Mouse (Mus musculus): ENCODE data around the gene Gstt3. TPM values are rescaled to one million over a fixed set of nuclear protein-coding genes. Genes with fewer than 3 reads are reported as not detected.
A peak's percentile ranks its signal among the peaks of the same experiment; 100 is the strongest.
"Not testable (repeated sequence)": the region's sequence is repeated elsewhere in the genome, so short reads cannot be mapped to it uniquely, and the experiment has no call there.

Gene Gstt3
- total RNA-seq, 2 experiments from 2014 or later = 1.5 to 1.7 TPM

GRCm38 (mm10) chr10:75788277-75788676, 7.1 kb upstream of the Gstt3 start:
- intact Hi-C loops (cut with DNase I) = no loop called here
- DNase-seq (ENCODE audit: low spot score in 2 of 2) = peak in 1 of 2 experiments; percentile 30

DNA sequence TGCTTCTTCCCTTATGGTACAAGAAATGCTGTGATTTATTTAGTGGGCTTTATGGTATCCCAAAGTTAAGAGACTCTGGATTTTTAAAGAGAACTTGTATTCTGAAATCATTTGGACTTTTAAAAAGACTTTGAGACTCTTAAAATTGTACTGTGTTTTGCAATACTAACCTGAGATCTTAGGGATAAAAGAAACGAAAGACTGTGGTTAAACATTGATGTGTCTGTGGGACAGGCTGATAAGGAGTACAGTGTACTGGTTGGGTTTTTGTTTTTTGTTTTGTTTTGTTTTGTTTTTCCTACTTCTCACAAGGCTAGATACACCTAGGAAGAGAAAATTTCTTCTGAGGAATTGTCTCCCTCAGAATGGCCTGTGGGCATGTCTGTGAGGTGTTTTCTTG, 4.2 kb upstream of the Gstt3 start:
- no peak for DNase-seq (ENCODE audit: low spot score in 2 of 2)
- intact Hi-C loops (cut with DNase I) = no loop called here

GRCm38 (mm10) chr10:75779206-75780174, 1.7 kb downstream of the Gstt3 start:
- no peak for DNase-seq (ENCODE audit: low spot score in 2 of 2)
- intact Hi-C loops (cut with DNase I) = no loop called here

- DNase-seq (ENCODE audit: low spot score in 2 of 2) = no peak
- intact Hi-C loops (cut with DNase I) = no loop called here
These were observed 3.3 kb downstream of the Gstt3 start for GRCm38 (mm10) chr10:75777885-75778284.

- no peak for DNase-seq (ENCODE audit: low spot score in 2 of 2)
- intact Hi-C loops (cut with DNase I) = no loop called here
These were observed 4.7 kb downstream of the Gstt3 start for GRCm38 (mm10) chr10:75776562-75776961.

- no peak for DNase-seq (ENCODE audit: low spot score in 2 of 2)
- intact Hi-C loops (cut with DNase I) = loop anchor here (5.0 kb wide), 1 partner anchor 63 kb away; the partner anchor contains the start of gene Gstt2
These were observed 6.6 kb downstream of the Gstt3 start for GRCm38 (mm10) chr10:75774587-75774986.

DNA sequence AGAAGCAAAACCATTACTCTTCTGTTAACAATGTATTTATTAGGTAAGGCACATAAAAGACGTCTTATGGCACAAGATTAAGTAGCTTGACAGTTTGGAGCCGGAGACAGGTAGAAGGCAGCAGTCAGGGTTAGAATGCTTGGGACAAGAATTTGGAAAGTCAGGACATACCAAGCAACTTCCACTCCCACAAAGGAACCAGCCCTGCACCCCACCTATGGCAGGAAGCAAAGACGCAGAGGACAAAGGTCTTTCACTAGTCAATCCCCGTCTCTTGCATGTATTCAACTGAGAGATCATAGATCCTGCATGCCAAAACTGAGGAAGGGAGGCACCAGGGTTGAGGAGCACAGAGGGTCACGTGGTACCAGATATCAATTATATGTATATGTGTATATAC, 7.1 kb downstream of the Gstt3 start:
- intact Hi-C loops (cut with DNase I) = loop anchor here (5.0 kb wide), 1 partner anchor 63 kb away; the partner anchor contains the start of gene Gstt2
- no peak for DNase-seq (ENCODE audit: low spot score in 2 of 2)

DNA sequence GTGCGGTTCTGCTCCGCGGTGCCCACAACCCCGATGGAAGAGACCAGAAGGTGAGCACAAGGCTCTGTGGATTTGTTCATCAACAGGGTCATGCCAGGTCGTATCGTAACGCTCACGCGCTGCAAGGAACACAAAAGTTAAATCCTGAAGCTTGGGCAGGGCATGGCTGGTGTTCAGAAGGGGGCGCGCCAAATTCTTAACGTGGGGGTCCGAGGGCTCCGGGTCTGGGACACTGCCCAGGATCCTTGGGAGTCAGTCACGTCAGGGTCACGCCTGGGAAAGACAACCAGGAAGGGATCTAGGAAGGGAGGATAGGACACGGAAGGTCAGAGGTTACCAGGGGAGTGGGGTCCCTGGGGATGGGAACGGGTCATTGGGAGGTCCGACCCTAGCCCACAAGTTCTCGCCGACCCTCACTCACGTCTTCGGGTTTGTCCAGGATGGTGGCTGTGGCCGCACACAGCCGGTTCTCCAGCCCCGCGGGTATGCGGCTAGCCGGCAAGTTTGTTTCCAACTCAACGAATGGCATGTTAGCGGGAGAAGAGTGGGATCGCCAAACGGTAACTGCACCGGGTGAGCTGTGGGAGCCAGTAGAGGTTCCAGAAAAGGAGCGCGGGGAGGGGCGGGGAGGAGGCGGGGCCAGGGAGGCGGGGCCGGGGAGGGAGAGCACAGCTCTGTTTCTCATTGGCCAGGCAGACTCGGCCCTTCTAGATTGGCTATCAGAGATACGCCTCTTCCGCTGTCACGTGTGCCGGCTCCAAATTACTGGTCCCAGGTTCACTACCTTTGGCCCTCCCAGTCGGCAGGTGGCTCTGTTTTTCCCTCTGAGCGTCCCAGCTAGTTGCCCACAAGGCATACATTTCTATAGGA, 8.2 kb downstream of the Gstt3 start, which contains the start of gene Ddt:
TSS of gene Ddt (minus strand) at position 620 of the 870 bp plus-strand sequence.
- intact Hi-C loops (cut with DNase I) = loop anchor here (5.0 kb wide), 1 partner anchor 64 kb away; the partner anchor contains the start of gene Gstt2
- peak; percentile 87 to 90 for DNase-seq (ENCODE audit: low spot score in 2 of 2)

DNA sequence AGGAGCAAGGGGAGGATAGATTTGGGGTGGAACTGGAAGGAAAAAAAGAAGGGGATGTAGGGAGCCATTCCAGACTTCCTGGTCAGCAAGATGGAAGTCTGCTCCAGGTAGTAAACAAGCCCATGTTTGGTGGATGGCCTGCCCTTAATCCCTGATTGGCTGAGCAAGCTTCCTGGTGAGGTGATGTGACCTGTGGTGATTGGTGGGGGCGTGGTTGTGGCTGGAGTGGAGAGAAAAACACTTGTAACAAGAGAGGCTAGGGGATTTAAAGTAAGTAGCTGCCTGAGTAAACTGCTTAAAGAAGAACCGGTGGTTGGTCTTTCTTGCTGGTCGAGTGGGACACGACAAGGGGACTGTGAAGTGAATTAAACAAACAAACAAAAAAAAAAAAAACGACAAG, 13.5 kb downstream of the Gstt3 start:
- DNase-seq (ENCODE audit: low spot score in 2 of 2); intact Hi-C loops (cut with DNase I): not testable (repeated sequence)

DNA sequence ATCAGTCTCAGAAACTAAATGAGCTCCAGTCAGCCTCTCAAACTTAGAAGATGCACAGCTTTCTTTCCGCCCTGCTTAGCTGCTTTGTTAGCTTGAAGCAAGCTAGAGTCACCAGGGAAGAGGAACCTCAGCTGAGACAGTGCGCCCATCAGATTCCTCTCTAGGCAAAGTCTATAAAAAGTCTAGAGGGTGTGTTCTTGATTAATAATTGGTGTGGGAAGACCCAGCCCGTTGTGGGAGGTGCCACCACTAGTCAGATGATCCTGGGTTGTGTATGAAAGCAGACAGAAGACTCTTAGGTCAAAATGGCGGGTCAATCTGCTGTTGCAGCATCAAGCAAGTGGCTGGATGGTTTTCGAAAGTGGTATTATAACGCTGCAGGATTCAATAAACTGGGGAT, 14.4 kb downstream of the Gstt3 start:
- intact Hi-C loops (cut with DNase I) = no loop called here
- DNase-seq (ENCODE audit: low spot score in 2 of 2) = no peak

GRCm38 (mm10) chr10:75764519-75765473, 16.4 kb downstream of the Gstt3 start:
- intact Hi-C loops (cut with DNase I) = loop anchor here (2.0 kb wide), 1 partner anchor 88 kb away; no protein-coding TSS in a partner anchor
- peak; percentile 65 to 66 for DNase-seq (ENCODE audit: low spot score in 2 of 2)

DNA sequence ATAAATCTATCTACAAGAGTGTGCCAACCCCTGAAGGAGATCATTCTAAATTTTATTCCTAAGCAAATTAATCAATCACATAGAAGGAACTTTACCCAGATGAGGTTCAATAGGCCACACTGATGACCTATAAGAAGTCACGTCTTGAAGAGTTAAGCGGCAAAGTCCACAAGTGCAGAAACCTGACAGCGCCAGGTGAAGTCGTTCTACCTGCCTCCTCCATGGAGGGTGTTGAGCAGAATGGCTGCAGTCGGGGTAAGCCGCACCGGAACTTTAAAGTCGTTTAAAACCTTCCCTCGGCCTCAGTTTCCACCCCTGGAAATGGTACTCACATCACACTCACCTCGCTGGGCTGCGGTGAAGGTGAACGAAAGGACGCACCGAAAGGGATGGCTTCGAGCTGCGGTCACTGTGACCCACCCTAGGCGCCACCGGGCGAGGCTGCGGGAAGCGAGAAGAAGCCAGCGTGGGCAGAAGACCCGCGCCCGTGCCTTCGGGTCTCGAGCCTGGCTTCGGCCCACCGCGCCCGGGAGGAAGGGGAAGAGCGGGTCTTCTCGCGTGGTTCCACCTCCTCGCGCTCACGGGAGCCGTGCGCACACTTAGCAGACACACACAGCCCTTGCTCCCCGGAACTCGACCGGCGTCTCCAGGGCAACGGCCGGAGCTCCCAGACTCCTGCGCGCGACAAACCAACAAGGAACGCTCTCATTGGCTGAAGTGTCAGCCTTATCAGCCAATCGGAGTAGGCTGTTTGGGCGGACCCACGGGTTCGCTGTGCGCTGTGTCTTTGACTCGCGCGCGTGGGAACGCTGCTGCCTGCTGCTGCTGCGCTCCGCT, 17.3 kb downstream of the Gstt3 start, which contains the start of gene Cabin1:
TSS of gene Cabin1 (minus strand) at position 660 of the 837 bp plus-strand sequence.
- peak; percentile 99 for DNase-seq (ENCODE audit: low spot score in 2 of 2)
- intact Hi-C loops (cut with DNase I) = loop anchor here (2.0 kb wide), 1 partner anchor 89 kb away; no protein-coding TSS in a partner anchor

GRCm38 (mm10) chr10:75762413-75762812, 18.8 kb downstream of the Gstt3 start:
- intact Hi-C loops (cut with DNase I) = no loop called here
- DNase-seq (ENCODE audit: low spot score in 2 of 2) = no peak

- intact Hi-C loops (cut with DNase I) = no loop called here
- DNase-seq (ENCODE audit: low spot score in 2 of 2) = no peak
These were observed 20.9 kb downstream of the Gstt3 start for GRCm38 (mm10) chr10:75760311-75760710.

- intact Hi-C loops (cut with DNase I) = no loop called here
These were observed 24.5 kb downstream of the Gstt3 start for GRCm38 (mm10) chr10:75756719-75757118.

GRCm38 (mm10) chr10:75744017-75744416, 37.2 kb downstream of the Gstt3 start:
- DNase-seq (ENCODE audit: low spot score in 2 of 2) = peak; percentile 89 to 94
- intact Hi-C loops (cut with DNase I) = loop anchor here (1.0 to 5.0 kb wide), 2 partner anchors 109 to 208 kb away; partner anchors contain the start of gene Gm5134

More at GRCm38 (mm10) chr10:75756719-75757118, 24.5 kb downstream of the Gstt3 start:
- no peak for DNase-seq (ENCODE audit: low spot score in 2 of 2)

DNA sequence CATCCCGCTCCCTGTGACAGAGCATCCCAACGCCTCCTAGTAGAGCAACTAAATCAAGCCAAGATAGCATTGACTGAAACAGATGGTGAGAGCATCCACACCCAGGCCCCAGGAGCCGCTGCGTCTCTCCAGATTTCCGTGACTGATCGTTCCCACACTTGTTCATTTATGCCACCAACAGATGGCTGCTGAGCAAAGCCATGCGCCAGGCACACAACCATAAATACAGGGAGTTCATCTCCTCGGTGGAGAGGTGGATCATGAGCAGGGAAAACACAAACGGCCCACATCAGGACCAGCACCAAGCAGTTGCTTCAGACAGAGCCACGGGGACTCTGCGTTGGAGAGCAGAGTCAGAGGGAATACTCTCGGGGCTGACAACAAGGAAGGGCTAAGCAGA, 37.8 kb downstream of the Gstt3 start:
- intact Hi-C loops (cut with DNase I) = loop anchor here (5.0 kb wide), 1 partner anchor 209 kb away; the partner anchor contains the start of gene Gm5134
- DNase-seq (ENCODE audit: low spot score in 2 of 2) = peak; percentile 73 to 85

Data from left cerebral cortex, postnatal 14 days (tissue).